Mouse (Mus musculus): ENCODE measurements at regions not wholly inside any gene's neighbourhood (a gene's known extent, or its start where the extent isn't known, plus 50 kb on each side); places are given as distances from the start of the nearest gene placed in this dataset.

GRCm38 (mm10) chr19:37814089-37815073 is 116.8 kb downstream of the Cyp26a1 start:
- H3K27me3 ChIP-seq (ENCODE audit: control insufficient read depth, insufficient read depth, low read length), result no peaks in the 10 kb centered on the region; the same call in 1 of the 2 replicates
- no peak overlapping the region for H3K4me3 ChIP-seq (ENCODE audit: low read depth, low read length)
- peak; percentile 39 for DNase-seq (ENCODE audit: low spot score)
- H3K4me1 ChIP-seq (ENCODE audit: control insufficient read depth, insufficient read depth, low read length), result no peaks in the 10 kb centered on the region
- no peak overlapping the region for H3K4me2 ChIP-seq (ENCODE audit: low read depth, low read length)
- no peak for ATAC-seq (replicated peaks; ENCODE audit: insufficient number of reproducible peaks, low FRiP score, low TSS enrichment, low read depth)
- no peak overlapping the region for H3K9ac ChIP-seq (replicated peaks; ENCODE audit: low read length)
- H3K9me3 ChIP-seq (replicated peaks; ENCODE audit: control insufficient read depth, low read length), result no peaks in the 10 kb centered on the region
- 16% methylated on average over 19 of the region's 19 CpGs for WGBS
- no peak overlapping the region for H3K27ac ChIP-seq (replicated peaks; ENCODE audit: low read depth, low read length)
- H3K36me3 ChIP-seq (replicated peaks; ENCODE audit: control insufficient read depth, insufficient read depth, low read depth, low read length), result no peaks in the 10 kb centered on the region

DNA sequence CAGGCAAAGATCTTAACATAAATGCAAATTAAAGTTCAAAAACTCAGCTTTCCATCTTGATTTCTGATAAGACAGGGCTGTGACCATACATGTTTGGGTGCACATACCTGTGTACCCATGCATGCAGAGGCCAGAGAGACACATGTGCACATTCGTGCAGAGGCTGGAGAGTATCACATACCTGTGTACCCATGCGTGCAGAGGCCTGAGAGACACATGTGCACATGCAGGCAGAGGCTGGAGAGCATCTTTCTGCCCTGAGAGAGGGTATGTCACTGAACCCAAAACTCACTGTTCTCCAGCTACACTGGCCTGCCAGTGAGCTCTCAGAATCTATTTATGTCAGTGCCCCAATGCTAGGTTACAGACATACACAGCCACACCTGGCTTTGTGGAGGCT is 118.0 kb downstream of the Cyp26a1 start:
- Histone ChIP-seq H3K27ac (replicated peaks; ENCODE audit: low read depth, low read length) (no peak overlapping the region), H3K4me1 (ENCODE audit: control insufficient read depth, insufficient read depth, low read length) (no peaks in the 10 kb centered on the region), H3K9ac (replicated peaks; ENCODE audit: low read length) (no peak overlapping the region), H3K9me3 (replicated peaks; ENCODE audit: control insufficient read depth, low read length) (no peaks in the 10 kb centered on the region), H3K27me3 (ENCODE audit: control insufficient read depth, insufficient read depth, low read length) (no peaks in the 10 kb centered on the region; the same call in 1 of the 2 replicates), H3K4me3 (ENCODE audit: low read depth, low read length) (no peak overlapping the region), H3K4me2 (ENCODE audit: low read depth, low read length) (no peak overlapping the region), H3K36me3 (replicated peaks; ENCODE audit: control insufficient read depth, insufficient read depth, low read depth, low read length) (no peaks in the 10 kb centered on the region)
- DNase-seq (ENCODE audit: low spot score), result no peak
- WGBS, result 67% methylated on average over 2 of the region's 2 CpGs
- ATAC-seq (replicated peaks; ENCODE audit: insufficient number of reproducible peaks, low FRiP score, low TSS enrichment, low read depth), result no peak

DNA sequence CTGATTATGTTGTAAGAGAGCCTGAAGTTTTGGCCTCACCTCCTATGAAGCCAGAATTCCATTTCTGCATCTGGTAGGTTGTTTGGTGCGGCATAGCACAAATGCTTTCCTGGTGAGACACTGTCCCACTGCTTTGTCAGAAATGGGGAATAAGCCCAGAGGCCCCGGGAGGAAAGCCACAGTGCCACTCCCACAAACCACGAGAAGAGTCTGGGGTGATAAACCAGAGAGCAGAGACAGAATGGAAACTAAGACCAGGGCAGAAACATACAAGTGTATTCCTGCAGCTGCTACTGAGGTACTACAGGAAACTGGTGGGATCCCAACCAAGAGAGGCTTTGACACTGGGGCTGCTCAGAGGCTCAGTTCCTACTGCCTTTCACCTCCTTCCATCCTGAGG is 123.6 kb downstream of the Cyp26a1 start:
- H3K4me3 ChIP-seq (ENCODE audit: low read depth, low read length), result no peak overlapping the region
- DNase-seq (ENCODE audit: low spot score) (no peak), ATAC-seq (replicated peaks; ENCODE audit: insufficient number of reproducible peaks, low FRiP score, low TSS enrichment, low read depth) (no peak)
- H3K36me3 ChIP-seq (replicated peaks; ENCODE audit: control insufficient read depth, insufficient read depth, low read depth, low read length), result no peaks in the 10 kb centered on the region
- 60% methylated on average over 3 of the region's 3 CpGs for WGBS
- H3K27ac ChIP-seq (replicated peaks; ENCODE audit: low read depth, low read length), result no peak overlapping the region
- H3K4me1 ChIP-seq (ENCODE audit: control insufficient read depth, insufficient read depth, low read length), result no peaks in the 10 kb centered on the region
- no peaks in the 10 kb centered on the region; the same call in 1 of the 2 replicates for H3K27me3 ChIP-seq (ENCODE audit: control insufficient read depth, insufficient read depth, low read length)
- H3K9ac ChIP-seq (replicated peaks; ENCODE audit: low read length), result no peak overlapping the region
- H3K4me2 ChIP-seq (ENCODE audit: low read depth, low read length), result no peak overlapping the region
- H3K9me3 ChIP-seq (replicated peaks; ENCODE audit: control insufficient read depth, low read length), result no peaks in the 10 kb centered on the region

DNA sequence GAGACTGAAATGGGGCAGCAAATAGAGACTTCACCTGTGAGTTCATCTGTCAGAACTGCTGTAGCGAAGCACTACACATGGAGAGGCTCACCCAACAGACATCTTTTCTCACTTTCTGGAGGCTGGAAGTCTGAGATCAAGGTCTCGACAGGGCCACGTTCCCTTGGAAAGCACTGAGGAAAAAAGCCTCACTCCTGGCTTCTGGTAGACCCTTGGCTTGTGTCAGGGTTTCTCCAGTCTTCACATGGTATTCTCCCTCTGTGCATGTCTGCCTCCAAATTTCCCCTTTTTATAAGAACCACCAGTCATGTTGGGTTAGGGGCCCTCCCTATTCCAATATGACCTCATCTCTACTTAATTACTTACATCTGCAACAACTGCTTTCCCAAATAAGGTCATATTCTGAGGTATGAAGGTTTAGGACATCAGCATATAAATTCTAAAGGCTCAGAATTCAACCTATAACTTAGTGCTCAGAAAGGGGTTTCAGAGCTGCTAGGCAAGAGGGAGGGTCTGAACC is 124.1 kb downstream of the Cyp26a1 start:
- Histone ChIP-seq H3K4me3 (ENCODE audit: low read depth, low read length) (no peak overlapping the region), H3K27ac (replicated peaks; ENCODE audit: low read depth, low read length) (no peak overlapping the region), H3K9ac (replicated peaks; ENCODE audit: low read length) (no peak overlapping the region), H3K4me1 (ENCODE audit: control insufficient read depth, insufficient read depth, low read length) (no peaks in the 10 kb centered on the region), H3K27me3 (ENCODE audit: control insufficient read depth, insufficient read depth, low read length) (no peaks in the 10 kb centered on the region; the same call in 1 of the 2 replicates), H3K4me2 (ENCODE audit: low read depth, low read length) (no peak overlapping the region), H3K9me3 (replicated peaks; ENCODE audit: control insufficient read depth, low read length) (no peaks in the 10 kb centered on the region), H3K36me3 (replicated peaks; ENCODE audit: control insufficient read depth, insufficient read depth, low read depth, low read length) (no peaks in the 10 kb centered on the region)
- DNase-seq (ENCODE audit: low spot score) (peak; percentile 54), ATAC-seq (replicated peaks; ENCODE audit: insufficient number of reproducible peaks, low FRiP score, low TSS enrichment, low read depth) (no peak; the same call in 1 of the 2 replicates)
- 78% methylated on average over 3 of the region's 3 CpGs for WGBS

- ATAC-seq (replicated peaks; ENCODE audit: insufficient number of reproducible peaks, low FRiP score, low TSS enrichment, low read depth) (no peak), DNase-seq (ENCODE audit: low spot score) (no peak)
- Histone ChIP-seq H3K4me2 (ENCODE audit: low read depth, low read length) (no peak overlapping the region), H3K27me3 (ENCODE audit: control insufficient read depth, insufficient read depth, low read length) (no peaks in the 10 kb centered on the region), H3K4me3 (ENCODE audit: low read depth, low read length) (no peak overlapping the region), H3K9ac (replicated peaks; ENCODE audit: low read length) (no peak overlapping the region), H3K9me3 (replicated peaks; ENCODE audit: control insufficient read depth, low read length) (no peaks in the 10 kb centered on the region), H3K27ac (replicated peaks; ENCODE audit: low read depth, low read length) (no peak overlapping the region), H3K36me3 (replicated peaks; ENCODE audit: control insufficient read depth, insufficient read depth, low read depth, low read length) (no peaks in the 10 kb centered on the region), H3K4me1 (ENCODE audit: control insufficient read depth, insufficient read depth, low read length) (no peaks in the 10 kb centered on the region)
- 86% methylated on average over 5 of the region's 5 CpGs for WGBS
These were observed 126.6 kb downstream of the Cyp26a1 start for GRCm38 (mm10) chr19:37824155-37824554.

- no peaks in the 10 kb centered on the region for H3K36me3 ChIP-seq (replicated peaks; ENCODE audit: control insufficient read depth, insufficient read depth, low read depth, low read length)
- no peaks in the 10 kb centered on the region for H3K27me3 ChIP-seq (ENCODE audit: control insufficient read depth, insufficient read depth, low read length)
- H3K27ac ChIP-seq (replicated peaks; ENCODE audit: low read depth, low read length), result no peak overlapping the region
- no peak overlapping the region for H3K9ac ChIP-seq (replicated peaks; ENCODE audit: low read length)
- DNase-seq (ENCODE audit: low spot score) (no peak), ATAC-seq (replicated peaks; ENCODE audit: insufficient number of reproducible peaks, low FRiP score, low TSS enrichment, low read depth) (no peak)
- H3K9me3 ChIP-seq (replicated peaks; ENCODE audit: control insufficient read depth, low read length), result no peaks in the 10 kb centered on the region
- no peak overlapping the region for H3K4me3 ChIP-seq (ENCODE audit: low read depth, low read length)
- H3K4me2 ChIP-seq (ENCODE audit: low read depth, low read length), result no peak overlapping the region
- H3K4me1 ChIP-seq (ENCODE audit: control insufficient read depth, insufficient read depth, low read length), result no peaks in the 10 kb centered on the region
These were observed 133.8 kb downstream of the Cyp26a1 start for GRCm38 (mm10) chr19:37831406-37831805.

DNA sequence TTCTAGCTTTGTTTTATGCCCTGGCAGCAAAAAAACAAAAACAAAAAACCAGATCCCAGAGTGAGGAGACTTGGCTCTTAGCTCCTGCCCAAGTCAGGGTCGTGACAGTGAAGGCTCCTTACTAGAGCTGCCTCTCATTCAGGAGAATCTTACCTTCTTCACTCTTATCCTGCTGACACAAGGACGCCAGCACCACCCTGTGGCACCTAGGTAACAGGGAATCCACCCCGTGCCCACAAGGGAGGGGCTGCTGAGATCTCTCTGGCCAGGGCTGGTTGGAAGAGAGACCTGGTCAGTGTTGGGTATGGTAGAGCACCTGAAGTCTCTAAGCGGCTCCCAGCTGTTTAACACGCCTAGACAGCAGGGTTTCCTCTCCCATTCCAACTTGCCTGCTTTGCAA is 139.3 kb downstream of the Cyp26a1 start:
- H3K27ac ChIP-seq (replicated peaks; ENCODE audit: low read depth, low read length), result no peak overlapping the region
- H3K36me3 ChIP-seq (replicated peaks; ENCODE audit: control insufficient read depth, insufficient read depth, low read depth, low read length), result no peaks in the 10 kb centered on the region
- H3K27me3 ChIP-seq (ENCODE audit: control insufficient read depth, insufficient read depth, low read length), result no peaks in the 10 kb centered on the region
- no peak overlapping the region for H3K4me2 ChIP-seq (ENCODE audit: low read depth, low read length)
- no peaks in the 10 kb centered on the region for H3K9me3 ChIP-seq (replicated peaks; ENCODE audit: control insufficient read depth, low read length)
- no peak for ATAC-seq (replicated peaks; ENCODE audit: insufficient number of reproducible peaks, low FRiP score, low TSS enrichment, low read depth)
- H3K9ac ChIP-seq (replicated peaks; ENCODE audit: low read length), result no peak overlapping the region
- no peaks in the 10 kb centered on the region for H3K4me1 ChIP-seq (ENCODE audit: control insufficient read depth, insufficient read depth, low read length)
- DNase-seq (ENCODE audit: low spot score), result no peak
- WGBS, result 47% methylated on average over 5 of the region's 5 CpGs
- H3K4me3 ChIP-seq (ENCODE audit: low read depth, low read length), result no peak overlapping the region

Data from embryonic facial prominence, embryonic 11.5 days (tissue).